Mouse (Mus musculus): Measurements from ENCODE around the gene Bmp5.

Gene Bmp5

DNA sequence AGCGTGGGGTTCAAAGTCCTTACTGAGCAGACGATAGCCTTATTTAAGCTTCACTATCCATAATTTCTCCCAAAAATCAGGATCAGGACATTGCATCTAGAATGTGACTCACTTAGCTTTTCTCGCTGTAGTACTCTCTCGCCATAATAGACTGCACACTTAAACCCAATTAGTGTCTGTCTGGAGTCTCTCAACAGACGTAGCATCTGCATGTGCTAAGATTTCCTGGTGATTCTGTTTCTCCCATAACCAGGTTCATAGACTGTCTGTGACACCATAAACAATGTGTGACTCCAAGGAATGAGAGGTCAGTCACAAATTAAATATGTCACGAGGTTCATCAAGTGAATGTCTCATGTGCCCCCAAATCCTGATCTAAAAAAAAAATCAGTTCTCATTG lies 65.7 kb downstream of the Bmp5 start:
- DNase-seq (ENCODE audit: low spot score): no peak

DNA sequence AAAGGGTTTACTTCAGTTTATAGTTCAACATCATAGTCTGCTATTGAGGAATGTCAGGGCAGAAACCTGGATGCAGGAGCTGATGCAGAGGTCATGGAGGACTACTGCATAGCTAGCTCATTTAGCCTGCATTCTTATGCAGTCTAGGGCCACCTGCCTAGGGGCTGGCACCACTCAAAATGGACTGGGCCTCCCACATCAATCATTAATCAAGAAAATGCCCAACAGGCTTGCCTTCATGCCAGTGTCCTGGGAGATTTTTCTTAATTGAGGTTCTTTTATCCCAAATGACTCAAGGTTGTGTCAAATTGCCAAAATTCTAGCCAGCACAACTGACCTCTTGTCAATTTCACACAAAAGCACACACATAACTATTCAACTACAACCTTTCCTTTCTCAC lies 70.8 kb downstream of the Bmp5 start:
- DNase-seq (ENCODE audit: low spot score): no peak

DNA sequence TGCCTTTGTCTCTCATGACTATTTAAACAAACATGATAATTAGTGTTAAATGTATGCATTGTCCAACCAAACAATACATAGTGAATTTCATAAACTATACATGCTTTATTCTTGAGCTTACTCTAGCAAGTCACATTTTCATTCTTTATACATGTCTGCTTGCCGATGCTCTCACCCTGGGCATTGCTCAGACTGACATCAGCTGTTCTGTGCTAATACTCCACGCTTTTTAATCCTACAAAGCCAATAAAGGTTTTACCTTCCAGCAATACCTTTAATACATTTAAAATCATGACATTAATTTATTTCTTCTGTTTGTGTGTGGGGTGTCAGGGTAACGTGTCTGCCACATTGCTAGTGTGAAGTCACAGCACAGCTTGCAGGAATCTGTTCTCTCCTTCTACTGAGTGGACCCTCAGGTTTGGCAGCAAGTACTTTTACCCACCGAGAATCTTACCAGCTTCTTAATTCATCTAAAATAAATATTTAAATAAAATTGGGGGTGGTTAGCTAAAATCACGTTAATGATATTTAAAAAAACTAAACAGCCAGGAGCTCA lies 75.6 kb downstream of the Bmp5 start:
- no peak for DNase-seq (ENCODE audit: low spot score)

- no peak for DNase-seq (ENCODE audit: low spot score)
Observed at GRCm38 (mm10) chr9:75858161-75858560, 83.0 kb downstream of the Bmp5 start.

- no peak for DNase-seq (ENCODE audit: low spot score)
Observed at GRCm38 (mm10) chr9:75858939-75859338, 83.8 kb downstream of the Bmp5 start.

DNA sequence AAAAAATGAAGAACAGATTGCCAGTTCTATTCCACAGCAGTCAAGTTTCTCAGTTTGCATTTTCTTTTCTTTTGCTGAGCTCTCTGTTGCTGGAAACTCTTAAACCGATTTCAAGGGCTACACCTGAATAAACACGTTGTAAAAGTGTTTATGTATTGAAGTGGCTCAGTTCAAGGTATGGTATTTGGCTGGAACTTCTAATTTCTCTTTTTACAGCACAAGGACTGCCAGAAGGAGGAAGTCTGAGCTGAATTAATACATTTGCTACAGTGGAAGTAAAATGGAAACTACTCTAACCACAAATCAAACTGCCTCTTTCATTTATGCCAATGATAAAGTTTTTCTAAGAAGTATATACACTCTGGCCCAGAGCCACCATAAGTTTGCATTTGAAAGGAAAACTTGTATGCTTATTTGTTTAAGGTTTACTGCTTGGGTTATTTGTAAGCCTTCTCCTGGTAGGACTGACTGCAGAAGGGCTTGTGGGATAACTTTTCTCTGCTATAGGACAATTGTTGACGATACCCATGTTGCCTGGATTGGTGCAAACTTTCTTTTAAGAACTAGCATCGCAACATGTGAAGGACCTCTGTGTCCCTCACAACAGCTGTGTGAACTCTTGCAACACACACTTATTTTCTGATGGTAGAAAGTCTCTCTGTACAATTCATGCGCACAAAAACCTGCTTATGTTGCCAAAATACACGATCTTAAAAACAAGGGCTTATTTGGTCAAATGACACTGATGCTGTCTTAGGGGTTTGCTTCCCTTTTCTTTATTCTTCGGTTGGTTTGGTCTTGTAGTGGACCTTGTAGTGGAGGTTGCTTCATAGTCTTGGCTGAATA lies 95.4 kb downstream of the Bmp5 start:
- no peak for DNase-seq (ENCODE audit: low spot score)

DNA sequence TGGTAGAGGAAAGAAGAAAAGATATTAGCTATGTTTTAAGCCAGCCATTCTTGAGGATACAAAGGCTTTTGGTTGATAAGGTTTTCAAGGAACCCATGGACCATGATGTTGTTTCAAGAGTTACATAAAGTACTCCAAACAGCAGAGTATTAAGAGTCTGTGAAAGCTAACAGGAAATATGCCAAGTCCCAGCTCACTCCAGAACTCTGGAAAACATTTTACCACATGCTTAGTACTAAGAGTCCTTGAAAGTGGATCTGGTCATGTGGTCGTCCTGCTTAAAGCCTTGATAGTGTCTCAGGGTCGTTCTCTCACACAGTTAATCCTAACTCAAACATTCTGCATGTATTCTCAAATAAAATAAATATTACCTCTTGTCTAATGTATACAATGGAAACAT lies 101.2 kb downstream of the Bmp5 start:
- no peak for DNase-seq (ENCODE audit: low spot score)

DNA sequence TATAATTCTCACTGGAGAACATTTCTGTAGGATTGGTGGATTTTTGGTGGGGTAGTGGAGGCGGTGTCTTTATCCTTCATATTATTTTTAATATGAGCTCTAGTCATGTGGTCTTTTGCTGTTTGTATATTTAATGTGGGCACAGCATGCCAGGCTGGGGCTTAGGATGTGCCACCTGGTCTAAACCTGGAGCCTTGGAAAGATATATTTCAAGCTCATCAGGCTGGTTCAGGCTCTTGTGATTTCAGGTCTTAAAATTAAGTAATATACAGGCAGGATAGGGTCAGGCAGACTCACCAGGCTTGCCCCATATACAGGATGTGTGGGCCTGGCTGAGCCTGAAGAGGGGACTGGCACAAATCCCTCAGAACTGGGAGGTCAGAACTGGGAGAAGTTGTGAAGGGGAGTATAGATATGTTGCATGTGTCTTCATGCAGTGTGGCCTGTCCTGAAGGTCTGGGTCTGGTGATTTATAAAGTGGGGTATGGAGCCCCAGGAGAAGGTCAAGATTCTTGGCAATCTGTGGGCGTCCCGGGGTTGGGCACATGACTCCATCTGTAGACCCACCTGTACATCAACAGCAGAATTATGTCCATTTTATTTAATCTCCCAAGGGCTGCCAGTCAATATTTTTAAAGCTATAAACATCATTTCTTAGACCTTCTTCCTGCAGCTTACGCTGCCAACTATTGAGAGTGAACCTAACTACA lies 108.5 kb downstream of the Bmp5 start:
- no peak for DNase-seq (ENCODE audit: low spot score)

DNA sequence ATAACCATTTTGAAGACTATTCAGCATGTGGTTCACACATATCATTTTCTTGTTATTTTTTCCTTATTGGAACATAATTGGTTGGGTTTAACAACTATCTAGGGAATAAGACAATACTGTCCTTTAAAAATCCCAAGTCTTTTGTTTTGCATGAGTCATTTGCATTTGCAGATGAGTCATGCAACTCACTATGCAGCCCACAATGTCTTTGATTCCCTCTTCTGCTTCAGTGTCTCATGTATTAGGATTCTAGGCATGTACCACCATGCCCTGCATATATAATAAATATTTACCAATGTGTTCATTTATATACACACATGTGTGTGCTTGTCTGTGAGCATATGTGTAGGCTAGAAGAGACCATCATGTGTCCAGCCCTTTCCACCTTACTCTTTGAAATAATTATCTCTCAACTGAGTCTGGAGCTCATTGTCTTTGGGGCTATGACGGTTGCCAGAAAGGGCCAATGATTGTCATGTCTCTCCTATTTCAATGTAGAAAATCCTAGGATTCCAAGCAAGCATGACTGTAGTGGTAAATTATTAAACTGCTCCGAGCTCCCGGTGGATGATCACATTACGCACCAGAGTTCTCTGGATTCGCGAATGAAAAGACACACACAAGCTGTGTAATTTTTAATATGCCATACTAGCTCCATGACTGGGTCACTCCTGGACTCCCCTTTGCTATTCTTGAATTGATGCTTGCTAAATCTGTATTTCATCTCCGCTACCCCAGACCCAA lies 111.8 kb downstream of the Bmp5 start:
- no peak for DNase-seq (ENCODE audit: low spot score)

DNA sequence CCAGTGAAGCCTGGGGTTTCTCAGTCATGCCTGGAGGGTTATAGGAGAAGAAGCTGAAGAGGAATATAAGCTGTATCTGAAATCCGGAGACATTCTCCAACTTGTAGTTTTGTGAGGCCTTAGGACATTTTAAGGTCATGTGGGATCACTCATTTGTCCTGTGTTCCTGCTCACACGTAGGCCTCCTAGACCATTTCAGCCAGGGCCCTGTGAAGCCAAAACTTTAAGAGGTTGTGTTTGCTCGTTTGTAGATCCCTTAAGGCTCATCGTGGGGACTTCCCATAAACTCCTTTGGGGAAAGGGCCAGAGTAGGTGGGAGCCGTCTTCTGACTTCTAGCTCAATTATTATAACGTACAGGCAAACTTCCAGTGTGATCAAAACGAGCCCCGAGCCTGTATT lies 121.8 kb downstream of the Bmp5 start:
- no peak for DNase-seq (ENCODE audit: low spot score)

DNA sequence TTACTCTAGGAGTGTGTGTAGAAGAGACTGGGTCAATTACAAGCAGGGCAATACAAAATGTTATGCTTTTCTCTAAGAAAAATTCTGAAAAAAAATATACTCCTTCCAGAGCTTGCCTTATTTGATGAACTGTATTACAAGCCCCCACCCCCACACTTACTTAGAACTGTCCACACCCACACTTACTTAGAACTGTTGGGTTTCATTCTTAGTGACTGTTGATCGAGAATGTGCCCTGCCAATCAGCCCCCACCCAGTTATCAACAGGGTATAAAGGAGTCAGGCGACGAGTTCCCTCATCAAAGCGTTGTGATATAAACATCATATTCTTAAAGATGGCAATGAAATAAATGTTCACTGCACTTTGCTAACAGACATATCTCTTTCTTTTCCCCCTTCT lies 122.9 kb downstream of the Bmp5 start:
- DNase-seq (ENCODE audit: low spot score): no peak

GRCm38 (mm10) chr9:75901219-75901618 lies 126.1 kb downstream of the Bmp5 start:
- DNase-seq (ENCODE audit: low spot score): no peak

GRCm38 (mm10) chr9:75905497-75905896 lies 130.3 kb downstream of the Bmp5 start:
- DNase-seq (ENCODE audit: low spot score): no peak

- peak; percentile 43 for DNase-seq (ENCODE audit: low spot score)
Observed at GRCm38 (mm10) chr9:75910112-75910799, 135.1 kb downstream of the Bmp5 start.

- no peak for DNase-seq (ENCODE audit: low spot score)
Observed at GRCm38 (mm10) chr9:75911542-75911941, 136.4 kb downstream of the Bmp5 start.

- DNase-seq (ENCODE audit: low spot score): no peak
Observed at GRCm38 (mm10) chr9:75916027-75916426, 140.9 kb downstream of the Bmp5 start.

GRCm38 (mm10) chr9:75927196-75927880 lies 152.2 kb downstream of the Bmp5 start:
- no peak for DNase-seq (ENCODE audit: low spot score)

- no peak for DNase-seq (ENCODE audit: low spot score)
Observed at GRCm38 (mm10) chr9:75928068-75928467, 152.9 kb downstream of the Bmp5 start.

DNA sequence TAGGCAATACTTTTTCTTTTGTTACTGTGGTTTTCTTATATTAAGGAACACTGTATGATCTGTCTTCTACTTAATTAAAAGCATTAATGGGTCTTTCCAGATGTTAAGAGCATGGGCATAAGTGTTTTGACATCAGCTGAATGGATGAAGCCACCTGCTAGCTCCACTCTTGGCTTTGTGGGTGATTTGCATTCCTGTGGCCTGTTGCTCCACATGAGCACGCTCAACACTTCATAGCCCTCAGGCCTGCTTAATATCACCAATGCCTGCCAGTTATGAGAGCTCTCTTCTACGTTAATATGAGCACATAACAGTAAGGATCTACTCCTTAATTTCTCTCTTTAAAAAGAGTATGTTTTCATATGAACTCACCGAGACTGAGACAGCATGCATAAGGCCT lies 169.5 kb downstream of the Bmp5 start:
- no peak for DNase-seq (ENCODE audit: low spot score)

Data from ovary, postnatal 14 days (tissue).